Mouse (Mus musculus): Measurements from ENCODE around the gene Psma3.

GRCm38 (mm10) chr12:70999423-70999903 is 25.0 kb downstream of the Psma3 start:
- TF ChIP-seq POLR2A (IDR thresholded peaks at IDR 0.05; ENCODE audit: borderline replicate concordance, extremely low read depth, insufficient read depth, insufficient read length, poor library complexity, severe bottlenecking) (no peak), CTCF (IDR thresholded peaks at IDR 0.05; ENCODE audit: borderline replicate concordance, extremely low read depth, insufficient read depth, insufficient read length) (no peak)

Data from brain, embryonic 14.5 days (tissue).